Comparison of ENCODE assay signal across 8 mouse cellular contexts in the genomic region with DNA sequence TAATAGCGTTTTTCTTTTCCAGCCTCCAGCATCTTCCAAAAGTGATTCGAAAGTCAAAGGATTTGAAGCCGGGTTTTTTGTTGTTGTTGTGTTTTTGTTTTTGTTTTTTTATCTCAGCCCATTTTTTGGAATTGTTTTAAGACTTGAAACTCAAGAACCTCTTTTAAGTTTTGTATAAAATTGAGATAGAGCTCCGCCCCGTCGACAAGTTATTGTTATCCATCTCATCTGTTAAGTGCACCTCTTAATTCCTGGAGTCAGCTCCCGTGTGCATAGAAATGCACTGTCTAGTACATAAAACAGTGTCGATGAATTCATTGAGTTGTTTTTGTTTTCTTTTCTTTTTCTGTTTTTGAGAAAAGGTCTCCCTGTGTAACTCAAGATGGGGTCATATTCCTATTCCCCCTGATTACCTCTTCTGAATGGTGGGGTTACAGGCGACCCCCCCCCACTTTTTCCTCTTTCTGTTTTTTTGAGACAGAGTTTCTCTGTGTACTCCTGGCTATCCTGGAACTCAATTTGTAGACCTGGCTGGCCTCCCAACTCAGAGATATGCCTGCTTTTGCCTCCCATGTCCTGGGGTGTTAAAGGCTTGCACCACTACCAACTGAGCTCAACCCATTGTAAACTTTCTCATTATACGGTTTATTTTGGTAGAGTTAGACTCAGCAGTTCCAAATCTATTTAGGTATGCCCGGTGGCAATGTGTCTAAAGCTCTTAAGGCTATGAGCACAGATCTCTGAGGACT. TPM values are rescaled to one million over a fixed set of nuclear protein-coding genes. Genes with fewer than 3 reads are reported as not detected.
DNase-seq lines count a peak whose midpoint lies in the region; ATAC-seq and TF ChIP-seq lines count a peak whose summit lies in the region.

No protein-coding gene starts in this region.

- H3K9me3 ChIP-seq in lung, embryonic 14.5 days (ENCODE audit: low read depth, low read length): no peaks in the 10 kb centered on the region
- H3K9me3 ChIP-seq in heart, embryonic 12.5 days (replicated peaks): no peaks in the 10 kb centered on the region
- no peaks in the 10 kb centered on the region for H3K9me3 ChIP-seq in liver, embryonic 11.5 days (ENCODE audit: control insufficient read depth, low read length)

- no peaks in the 10 kb centered on the region for H3K27me3 ChIP-seq in lung, embryonic 14.5 days (ENCODE audit: insufficient read depth, low read length)
- no peaks in the 10 kb centered on the region for H3K27me3 ChIP-seq in heart, embryonic 12.5 days (replicated peaks)
- H3K27me3 ChIP-seq in liver, embryonic 11.5 days (replicated peaks; ENCODE audit: control insufficient read depth, insufficient read depth, low read length): no peaks in the 10 kb centered on the region

- ATAC-seq in lung, embryonic 14.5 days (ENCODE audit: insufficient read depth): no peak
- ATAC-seq in heart, embryonic 12.5 days (ENCODE audit: insufficient number of reproducible peaks, low FRiP score): no peak
- no peak for ATAC-seq in liver, embryonic 11.5 days (replicated peaks; ENCODE audit: low FRiP score)
- no peak for ATAC-seq in granulocyte monocyte progenitor cell, adult 5-6 weeks (replicated peaks; ENCODE audit: poor library complexity, severe bottlenecking)

- 0 out of 2 replicates have a peak overlapping the region, but pooled peaks have one; percentile 77 for H3K27ac ChIP-seq in lung, embryonic 14.5 days (ENCODE audit: low read depth)
- H3K27ac ChIP-seq in heart, embryonic 12.5 days (ENCODE audit: poor library complexity, severe bottlenecking): peak overlapping the region; percentile 90
- H3K27ac ChIP-seq in liver, embryonic 11.5 days (ENCODE audit: low read depth, low read length): peak overlapping the region; percentile 83

- peak; percentile 15 for DNase-seq in lung, embryonic 14.5 days
- no peak for DNase-seq in lung, postnatal 4 days
- peak; percentile 69 for DNase-seq in c-Kit-positive CD71-positive TER-119-positive erythroid progenitor cells, embryonic 14.5 days (ENCODE audit: low spot score)
- peak; percentile 33 for DNase-seq in liver, embryonic 11.5 days (ENCODE audit: low spot score)
- no peak for DNase-seq in urinary bladder, postnatal 25 days (ENCODE audit: low spot score)
- DNase-seq in right cerebral cortex, postnatal 25 days: no peak

- peak overlapping the region; percentile 66 for H3K4me3 ChIP-seq in lung, embryonic 14.5 days (ENCODE audit: low read depth, low read length)
- peak overlapping the region; percentile 80 for H3K4me3 ChIP-seq in heart, embryonic 12.5 days
- peak overlapping the region; percentile 76 for H3K4me3 ChIP-seq in liver, embryonic 11.5 days (ENCODE audit: low read depth, low read length)

- no peaks in the 10 kb centered on the region for H3K36me3 ChIP-seq in lung, embryonic 14.5 days (ENCODE audit: insufficient read depth)
- H3K36me3 ChIP-seq in heart, embryonic 12.5 days: 0 out of 2 replicates have a peak, but pooled peaks cover 2% of the 10 kb centered on the region
- H3K36me3 ChIP-seq in liver, embryonic 11.5 days (ENCODE audit: control insufficient read depth, insufficient read depth, low read length): no peaks in the 10 kb centered on the region

- H3K4me2 ChIP-seq in lung, embryonic 14.5 days: peak overlapping the region; percentile 60
- peak overlapping the region; percentile 66 for H3K4me2 ChIP-seq in heart, embryonic 12.5 days
- H3K4me2 ChIP-seq in liver, embryonic 11.5 days: peak overlapping the region; percentile 77

- peak overlapping the region; percentile 61 for H3K9ac ChIP-seq in lung, embryonic 14.5 days
- peak overlapping the region; percentile 84 for H3K9ac ChIP-seq in heart, embryonic 12.5 days
- peak overlapping the region; percentile 91 for H3K9ac ChIP-seq in liver, embryonic 11.5 days (ENCODE audit: low read depth, low read length)

- WGBS in lung, embryonic 14.5 days: 10% methylated on average over 11 of the region's 11 CpGs
- WGBS in heart, embryonic 12.5 days: 15% methylated on average over 11 of the region's 11 CpGs
- 15% methylated on average over 11 of the region's 11 CpGs for WGBS in liver, embryonic 11.5 days

- TF ChIP-seq CTCF in lung, embryonic 14.5 days (IDR thresholded peaks at IDR 0.05; ENCODE audit: low read depth): no peak

- no peaks in the 10 kb centered on the region for H3K4me1 ChIP-seq in lung, embryonic 14.5 days (ENCODE audit: insufficient read depth)
- H3K4me1 ChIP-seq in heart, embryonic 12.5 days (replicated peaks): peaks cover 6% of the 10 kb centered on the region; the same call in 1 of the 2 replicates
- peaks cover 28% of the 10 kb centered on the region for H3K4me1 ChIP-seq in liver, embryonic 11.5 days (replicated peaks; ENCODE audit: control insufficient read depth, insufficient read depth, low read length)

RNA-seq across cellular contexts. Expression of a gene that starts 28.2 kb away (rescaled TPM):
- 29.6 and 30.3 TPM in 2 replicates for polyA plus RNA-seq in lung, embryonic 14.5 days (2014; fragmentation: Nextera tagmentation; extraction: Ambion mirVana)
- polyA plus RNA-seq in heart, embryonic 12.5 days (2016; fragmentation: Nextera tagmentation; extraction: Ambion mirVana): 20.8 and 24.8 TPM in 2 replicates
- 24.1 and 29.2 TPM in 2 replicates for polyA plus RNA-seq in liver, embryonic 11.5 days (2014; fragmentation: Nextera tagmentation; extraction: Ambion mirVana)
- 26.1 and 41.5 TPM in 2 replicates for total RNA-seq in granulocyte monocyte progenitor cell, adult 5-6 weeks (2014; fragmentation: Nextera tagmentation)
- total RNA-seq in granulocyte monocyte progenitor cell, adult 5-6 weeks (2017): 19.7 and 27.7 TPM in 2 replicates

RNA-seq across cellular contexts. Expression of a gene that starts 38.7 kb away (rescaled TPM):
- 27.5 and 30.2 TPM in 2 replicates for polyA plus RNA-seq in lung, embryonic 14.5 days (2014; fragmentation: Nextera tagmentation; extraction: Ambion mirVana)
- polyA plus RNA-seq in heart, embryonic 12.5 days (2016; fragmentation: Nextera tagmentation; extraction: Ambion mirVana): 23.0 and 24.3 TPM in 2 replicates
- 38.5 and 41.8 TPM in 2 replicates for polyA plus RNA-seq in liver, embryonic 11.5 days (2014; fragmentation: Nextera tagmentation; extraction: Ambion mirVana)
- 24.1 and 26.0 TPM in 2 replicates for total RNA-seq in granulocyte monocyte progenitor cell, adult 5-6 weeks (2014; fragmentation: Nextera tagmentation)
- total RNA-seq in granulocyte monocyte progenitor cell, adult 5-6 weeks (2017): 38.0 and 49.4 TPM in 2 replicates

RNA-seq across cellular contexts. Expression of a gene that starts 46.8 kb away (rescaled TPM):
- polyA plus RNA-seq in lung, embryonic 14.5 days (2014; fragmentation: Nextera tagmentation; extraction: Ambion mirVana): 231 and 252 TPM in 2 replicates
- polyA plus RNA-seq in heart, embryonic 12.5 days (2016; fragmentation: Nextera tagmentation; extraction: Ambion mirVana): 177 and 180 TPM in 2 replicates
- polyA plus RNA-seq in liver, embryonic 11.5 days (2014; fragmentation: Nextera tagmentation; extraction: Ambion mirVana): 195 and 210 TPM in 2 replicates
- total RNA-seq in granulocyte monocyte progenitor cell, adult 5-6 weeks (2014; fragmentation: Nextera tagmentation): 92.3 and 115 TPM in 2 replicates
- total RNA-seq in granulocyte monocyte progenitor cell, adult 5-6 weeks (2017): 120 and 143 TPM in 2 replicates

Comparison
In these comparisons a context has a peak if more than half of its experiments do, and no peak if none do; other contexts are left out.
1. DNase-seq: peak in lung, embryonic 14.5 days (single experiment), c-Kit-positive CD71-positive TER-119-positive erythroid progenitor cells, embryonic 14.5 days (single experiment) and liver, embryonic 11.5 days (single experiment); none in lung, postnatal 4 days (0 of 2), urinary bladder, postnatal 25 days (single experiment) and right cerebral cortex, postnatal 25 days (single experiment).
2. Peak in every context shown above with its lines, with median percentiles within 50 percentile points of each other: H3K27ac ChIP-seq, H3K4me2 ChIP-seq, H3K4me3 ChIP-seq and H3K9ac ChIP-seq.